19 mouse cellular contexts compared by ENCODE assay signal in genomic region chr19:41114611-41115010, GRCm38 (mm10). TPM values are rescaled to one million over a fixed set of nuclear protein-coding genes. Genes with fewer than 3 reads are reported as not detected.
A peak's percentile ranks its signal among the peaks of the same experiment; 100 is the strongest.
DNase-seq lines count a peak whose midpoint lies in the region; ATAC-seq lines count a peak whose summit lies in the region.
"Had no signal": no experiment of that assay in that cellular context is flagged by ENCODE, and none has a peak within 500 bp of the region (broad histone marks: within the 10 kb centered on the region; RNA-seq: fewer than 3 reads in every experiment).

No protein-coding gene starts in this region.

- no peak overlapping the region for H3K4me3 ChIP-seq in limb, embryonic 11.5 days (ENCODE audit: low read depth, low read length)
- no peak overlapping the region for H3K4me3 ChIP-seq in limb, embryonic 10.5 days
- no peak overlapping the region for H3K4me3 ChIP-seq in forebrain, embryonic 13.5 days
- no peak overlapping the region for H3K4me3 ChIP-seq in hindbrain, embryonic 15.5 days
- no peak overlapping the region for H3K4me3 ChIP-seq in neural tube, embryonic 15.5 days (replicated peaks)
- H3K4me3 ChIP-seq: heart, embryonic 13.5 days had no signal

- no peaks in the 10 kb centered on the region for H3K27me3 ChIP-seq in limb, embryonic 11.5 days (ENCODE audit: control insufficient read depth, insufficient read depth, low read length)
- H3K27me3 ChIP-seq in limb, embryonic 10.5 days (ENCODE audit: low read depth, poor library complexity, severe bottlenecking), result peaks cover 11% of the 10 kb centered on the region; the same call in 1 of the 2 replicates
- peaks cover 21% of the 10 kb centered on the region; the same call in 1 of the 2 replicates for H3K27me3 ChIP-seq in forebrain, embryonic 13.5 days
- H3K27me3 ChIP-seq in hindbrain, embryonic 15.5 days, result no peaks in the 10 kb centered on the region
- no peaks in the 10 kb centered on the region for H3K27me3 ChIP-seq in neural tube, embryonic 15.5 days (replicated peaks)

- DNase-seq in limb, embryonic 11.5 days (ENCODE audit: low spot score), result no peak
- DNase-seq in limb, embryonic 10.5 days (ENCODE audit: low spot score), result no peak
- no peak for DNase-seq in T-cell, adult 2 months (ENCODE audit: low spot score)
- no peak for DNase-seq in adrenal gland, postnatal 14 days
- DNase-seq: B cell, adult 2 months; cerebellum, adult 18-20 months; gastrocnemius, postnatal 36 days; kidney, adult 2 months; kidney, postnatal 36 days; thymus, postnatal 4 days had no signal

- H3K9ac ChIP-seq in limb, embryonic 11.5 days (ENCODE audit: low read length), result no peak overlapping the region
- H3K9ac ChIP-seq in forebrain, embryonic 13.5 days, result no peak overlapping the region
- H3K9ac ChIP-seq in hindbrain, embryonic 15.5 days, result no peak overlapping the region
- no peak overlapping the region for H3K9ac ChIP-seq in neural tube, embryonic 15.5 days (replicated peaks)
- H3K9ac ChIP-seq: heart, embryonic 13.5 days; liver, embryonic 14.5 days had no signal

- 0 out of 2 replicates have a peak, but pooled peaks cover 3% of the 10 kb centered on the region for H3K4me1 ChIP-seq in limb, embryonic 11.5 days (ENCODE audit: control insufficient read depth, insufficient read depth, low read length)
- H3K4me1 ChIP-seq in limb, embryonic 10.5 days, result peaks cover 39% of the 10 kb centered on the region
- peaks cover 42% of the 10 kb centered on the region for H3K4me1 ChIP-seq in forebrain, embryonic 13.5 days
- H3K4me1 ChIP-seq in hindbrain, embryonic 15.5 days (replicated peaks), result peaks cover 33% of the 10 kb centered on the region
- peaks cover 58% of the 10 kb centered on the region for H3K4me1 ChIP-seq in neural tube, embryonic 15.5 days
- H3K4me1 ChIP-seq: heart, embryonic 13.5 days had no signal

- H3K4me2 ChIP-seq in limb, embryonic 11.5 days (ENCODE audit: low read depth, severe bottlenecking), result no peak overlapping the region
- H3K4me2 ChIP-seq in forebrain, embryonic 13.5 days, result peak overlapping the region; percentile 33; the same call in 1 of the 2 replicates
- H3K4me2 ChIP-seq in hindbrain, embryonic 15.5 days, result no peak overlapping the region
- H3K4me2 ChIP-seq in neural tube, embryonic 15.5 days, result no peak overlapping the region
- H3K4me2 ChIP-seq: heart, embryonic 13.5 days had no signal

- WGBS in limb, embryonic 11.5 days, result 40% methylated on average over 5 of the region's 5 CpGs
- WGBS in limb, embryonic 10.5 days, result 58% methylated on average over 5 of the region's 5 CpGs
- under 1% methylated on average over 5 of the region's 5 CpGs for WGBS in forebrain, embryonic 13.5 days
- 18% methylated on average over 5 of the region's 5 CpGs for WGBS in hindbrain, embryonic 15.5 days
- 20% methylated on average over 5 of the region's 5 CpGs for WGBS in neural tube, embryonic 15.5 days

- no peak overlapping the region for H3K27ac ChIP-seq in limb, embryonic 11.5 days (replicated peaks; ENCODE audit: low read depth, low read length)
- no peak overlapping the region for H3K27ac ChIP-seq in limb, embryonic 10.5 days
- H3K27ac ChIP-seq in forebrain, embryonic 13.5 days, result peak overlapping the region; percentile 36; the same call in 1 of the 2 replicates
- no peak overlapping the region for H3K27ac ChIP-seq in hindbrain, embryonic 15.5 days (replicated peaks)
- H3K27ac ChIP-seq in neural tube, embryonic 15.5 days (replicated peaks), result no peak overlapping the region
- H3K27ac ChIP-seq: heart, embryonic 13.5 days; liver, embryonic 14.5 days had no signal

- ATAC-seq in limb, embryonic 11.5 days (ENCODE audit: insufficient number of reproducible peaks, low FRiP score, low TSS enrichment, low read depth), result 0 out of 2 replicates have a peak, but pooled peaks have one; percentile 47
- peak; percentile 65 for ATAC-seq in forebrain, embryonic 13.5 days
- peak; percentile 43 for ATAC-seq in hindbrain, embryonic 15.5 days (ENCODE audit: low FRiP score, low read depth)
- peak; percentile 65 for ATAC-seq in neural tube, embryonic 15.5 days (ENCODE audit: low FRiP score)
- ATAC-seq: lung, postnatal 0 days had no signal

- no peaks in the 10 kb centered on the region for H3K9me3 ChIP-seq in limb, embryonic 11.5 days (ENCODE audit: control insufficient read depth, low read length)
- no peaks in the 10 kb centered on the region for H3K9me3 ChIP-seq in limb, embryonic 10.5 days (replicated peaks)
- no peaks in the 10 kb centered on the region for H3K9me3 ChIP-seq in forebrain, embryonic 13.5 days (replicated peaks)
- H3K9me3 ChIP-seq in hindbrain, embryonic 15.5 days, result no peaks in the 10 kb centered on the region
- no peaks in the 10 kb centered on the region for H3K9me3 ChIP-seq in neural tube, embryonic 15.5 days (replicated peaks)
- H3K9me3 ChIP-seq: heart, embryonic 13.5 days had no signal

- no peaks in the 10 kb centered on the region for H3K36me3 ChIP-seq in limb, embryonic 11.5 days (ENCODE audit: control insufficient read depth, insufficient read depth, low read length)
- H3K36me3 ChIP-seq in limb, embryonic 10.5 days, result no peaks in the 10 kb centered on the region
- H3K36me3 ChIP-seq in forebrain, embryonic 13.5 days (ENCODE audit: poor library complexity, severe bottlenecking), result no peaks in the 10 kb centered on the region
- H3K36me3 ChIP-seq in hindbrain, embryonic 15.5 days, result no peaks in the 10 kb centered on the region
- H3K36me3 ChIP-seq in neural tube, embryonic 15.5 days, result no peaks in the 10 kb centered on the region
- H3K36me3 ChIP-seq: heart, embryonic 13.5 days had no signal

RNA-seq across cellular contexts. Expression of gene Opalin, which starts 37.7 kb away (rescaled TPM):
- polyA plus RNA-seq in limb, embryonic 11.5 days (2014; fragmentation: Nextera tagmentation; extraction: Ambion mirVana), result not detected in 2 replicates
- not detected in 2 replicates for polyA plus RNA-seq in limb, embryonic 10.5 days (2016; fragmentation: Nextera tagmentation; extraction: Ambion mirVana)
- not detected in 2 replicates for polyA plus RNA-seq in forebrain, embryonic 13.5 days (2015; fragmentation: Nextera tagmentation; extraction: Ambion mirVana)
- not detected in 2 replicates for polyA plus RNA-seq in hindbrain, embryonic 15.5 days (2015; fragmentation: Nextera tagmentation; extraction: Ambion mirVana)
- polyA plus RNA-seq in neural tube, embryonic 15.5 days (2015; fragmentation: Nextera tagmentation; extraction: Ambion mirVana), result not detected in 2 replicates
- not detected in 2 replicates for total RNA-seq in adrenal gland, postnatal 14 days (2021)
- total RNA-seq: common myeloid progenitor, adult 5-6 weeks; gastrocnemius, postnatal 36 days; hematopoietic stem cell, adult 5-6 weeks had no signal
- polyA plus RNA-seq: kidney, adult 2 months; liver, embryonic 14.5 days; spleen, adult 2 months had no signal
